Mouse (Mus musculus) mature B cell (primary cell): ENCODE measurements around the gene Sf3a3.
"Not testable (repeated sequence)": the region's sequence is repeated elsewhere in the genome, so short reads cannot be mapped to it uniquely, and the experiment has no call there.

ENCODE experiments used
- in situ Hi-C: fragments of 300-500 bp; cut with MboI; formaldehyde crosslinking; loops from 2 replicates; pipeline ENCODE4 v1.14.3; 2019

Gene Sf3a3

DNA sequence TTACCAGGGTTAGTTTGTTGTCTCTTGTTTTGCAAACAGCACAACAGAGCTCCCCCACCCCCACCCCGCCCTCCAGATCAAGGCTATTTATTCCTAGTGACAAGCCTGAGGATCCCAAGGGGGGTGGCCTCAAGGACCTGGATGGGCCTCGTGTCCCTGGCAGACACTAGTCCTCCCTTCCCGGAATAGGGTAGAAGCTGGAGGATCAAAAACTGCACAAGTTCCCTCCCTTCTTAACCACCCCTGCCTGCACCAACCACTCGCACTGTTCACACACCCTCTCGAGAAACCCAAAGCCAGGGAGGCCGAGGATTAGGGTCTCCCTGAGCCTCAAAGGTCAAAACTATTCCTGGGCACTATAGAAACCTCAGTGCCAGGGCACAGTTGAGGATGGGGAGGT, 14.8 kb upstream of the Sf3a3 start:
- in situ Hi-C loops = no loop called here

DNA sequence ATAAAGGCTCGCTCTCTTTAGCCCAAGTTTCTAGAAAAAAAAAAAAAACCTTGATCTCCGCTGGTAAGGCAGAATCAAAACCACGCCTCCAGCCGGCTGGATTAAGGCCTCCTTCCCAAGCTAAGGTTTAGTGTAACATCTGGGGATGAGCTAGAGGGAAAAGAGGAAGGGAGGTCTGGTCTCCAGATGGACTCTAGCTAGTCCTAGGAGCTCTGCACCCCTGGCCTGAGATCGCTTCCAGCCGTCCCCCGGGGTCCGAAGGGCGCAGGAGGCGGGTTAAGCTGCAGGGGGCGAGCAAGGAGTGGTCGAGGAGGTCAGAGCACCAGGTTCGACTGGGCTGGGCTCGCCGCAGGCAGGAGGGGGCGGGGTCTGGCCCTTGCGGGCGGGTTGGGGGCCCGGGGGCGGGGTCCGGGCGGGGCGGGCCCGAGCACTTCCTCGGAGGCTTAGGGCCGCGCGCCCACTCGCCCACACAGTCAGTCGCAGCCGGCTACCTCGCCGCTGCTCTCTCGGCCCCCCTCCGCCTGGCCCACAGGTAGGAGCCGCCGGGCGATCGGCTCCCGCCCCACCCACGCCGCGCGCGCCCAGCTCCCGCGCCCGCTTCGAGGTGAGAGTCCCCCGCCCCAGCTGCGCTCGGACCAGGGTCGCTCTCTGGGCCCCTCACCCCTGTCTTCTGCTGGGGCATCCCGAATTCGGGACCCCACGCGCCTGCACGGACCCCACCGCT, 14.2 kb upstream of the Sf3a3 start, which contains the start of gene Fhl3:
Gene Fhl3 (plus strand): TSS at position 454 of the 724 bp plus-strand sequence.
- in situ Hi-C loops = no loop called here

DNA sequence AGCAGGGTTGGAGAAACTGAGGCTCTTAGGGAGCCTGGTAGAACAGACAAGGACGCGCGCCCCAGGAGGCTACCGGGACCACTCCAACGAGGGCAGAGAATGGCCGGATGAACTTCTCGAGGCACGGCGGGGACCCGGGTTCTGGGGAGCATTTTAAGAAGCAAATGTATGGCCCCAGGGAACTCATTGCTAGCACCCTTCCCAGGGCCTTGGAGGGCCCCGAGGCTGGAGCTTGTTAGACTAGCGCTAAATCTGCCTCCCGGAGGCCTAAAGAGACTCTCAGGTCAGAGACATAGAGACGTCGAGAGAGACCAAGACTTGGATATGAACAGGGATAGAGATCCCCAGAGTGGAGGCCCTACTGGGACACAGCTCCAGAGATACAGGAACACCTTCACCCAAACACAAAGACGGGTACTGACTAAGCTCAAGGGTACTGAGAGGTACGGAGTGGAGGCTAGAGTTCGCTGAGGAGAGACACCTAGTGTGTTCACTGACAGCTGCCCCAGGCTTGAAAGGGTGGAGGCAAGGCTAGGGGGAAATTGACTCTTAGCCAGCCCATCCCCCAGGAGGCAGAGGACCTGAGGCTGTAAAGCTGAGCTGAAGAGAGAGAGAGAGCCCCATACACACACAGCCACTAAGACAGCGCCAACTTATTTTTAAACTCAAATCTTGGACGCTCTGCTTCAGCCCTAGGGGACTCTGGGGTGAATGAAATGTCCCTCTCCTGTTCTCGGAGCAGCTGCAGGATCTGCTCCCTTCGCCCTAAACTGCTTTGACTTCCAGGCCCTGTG, 13.3 kb upstream of the Sf3a3 start:
- in situ Hi-C loops = no loop called here

DNA sequence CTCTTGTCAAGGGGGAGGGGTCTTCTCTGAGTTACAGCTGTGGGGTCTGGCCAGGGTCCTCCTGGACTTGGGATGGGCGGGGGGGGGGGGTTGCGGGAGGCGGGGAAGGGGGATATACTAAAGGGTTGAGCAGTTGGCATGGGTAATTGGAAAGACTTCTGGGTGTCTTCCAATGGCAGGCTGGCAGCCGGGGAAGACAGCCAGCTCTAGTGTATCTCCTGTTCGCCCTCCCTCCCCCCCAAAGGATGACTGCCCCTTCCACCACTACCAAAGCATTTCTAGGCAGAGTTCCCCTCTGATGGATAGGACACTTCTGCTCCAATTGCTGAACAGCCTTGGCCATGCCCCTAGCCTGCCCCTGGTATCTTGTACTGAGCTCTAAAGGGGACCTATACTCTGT, 12.7 kb upstream of the Sf3a3 start:
- in situ Hi-C loops = no loop called here

DNA sequence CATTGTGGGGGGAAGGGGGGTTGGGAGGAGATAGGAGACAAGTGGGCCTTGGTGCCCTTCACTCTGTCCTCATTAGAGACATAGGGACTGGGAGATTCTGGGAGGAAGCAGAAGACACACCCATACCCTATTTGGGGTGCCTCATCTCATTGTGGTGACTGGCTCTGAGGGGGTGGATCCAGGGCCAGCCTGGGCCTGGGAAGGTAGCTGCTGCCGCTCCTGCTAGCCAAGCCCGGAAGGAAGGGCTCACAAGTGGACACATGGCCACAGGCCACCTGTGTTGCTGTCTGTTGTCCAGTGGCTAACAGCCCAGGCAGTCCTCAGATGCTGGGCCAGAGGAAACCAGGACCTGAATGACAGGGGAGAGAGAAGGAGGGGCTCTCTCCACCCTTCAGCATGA, 11.2 kb upstream of the Sf3a3 start:
- in situ Hi-C loops = no loop called here

DNA sequence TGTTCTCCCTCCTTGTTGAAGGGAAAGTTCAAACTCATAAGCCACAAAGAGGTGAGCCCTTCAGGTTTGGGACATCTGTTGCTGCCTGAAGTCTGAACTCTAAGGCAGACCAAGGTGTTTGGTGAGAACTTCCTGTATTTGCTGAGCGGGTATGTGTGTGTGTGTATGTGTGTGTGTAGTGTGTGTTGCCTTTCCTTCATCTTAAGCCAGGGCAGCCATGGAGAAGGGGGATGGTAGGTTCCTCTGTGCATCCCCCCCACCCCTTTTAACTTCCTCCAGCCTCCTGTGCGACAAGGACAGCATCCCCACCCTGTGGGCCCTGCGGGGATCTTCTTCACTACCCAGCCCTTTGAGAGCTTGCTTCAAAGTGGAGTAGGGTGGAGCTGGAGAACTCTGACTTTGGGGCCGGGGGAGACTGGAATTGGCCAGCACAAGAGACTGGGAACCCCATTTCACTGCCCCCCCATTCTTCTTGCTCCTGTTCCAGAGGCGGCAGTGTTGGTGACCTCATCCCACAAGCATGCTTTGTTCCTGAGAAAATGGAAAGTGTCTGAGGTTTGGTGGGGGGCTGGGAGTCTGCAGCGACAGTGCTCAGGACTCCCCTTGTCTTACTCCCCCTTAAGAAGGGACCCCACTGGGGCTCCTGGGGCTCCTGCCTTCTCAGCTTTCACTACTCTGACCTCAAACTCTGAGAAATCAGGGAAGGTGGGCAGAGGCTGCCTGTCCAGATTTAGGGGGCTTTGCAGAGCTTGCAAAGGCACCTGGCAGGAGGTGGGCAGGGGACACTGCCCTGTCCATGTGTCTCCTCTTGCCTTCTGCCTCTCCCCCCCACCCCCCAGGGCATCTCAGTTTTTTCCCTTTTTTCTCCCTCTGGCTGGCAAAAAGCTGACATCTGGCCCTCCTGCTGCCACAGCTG, 10.4 kb upstream of the Sf3a3 start:
- in situ Hi-C loops = no loop called here

DNA sequence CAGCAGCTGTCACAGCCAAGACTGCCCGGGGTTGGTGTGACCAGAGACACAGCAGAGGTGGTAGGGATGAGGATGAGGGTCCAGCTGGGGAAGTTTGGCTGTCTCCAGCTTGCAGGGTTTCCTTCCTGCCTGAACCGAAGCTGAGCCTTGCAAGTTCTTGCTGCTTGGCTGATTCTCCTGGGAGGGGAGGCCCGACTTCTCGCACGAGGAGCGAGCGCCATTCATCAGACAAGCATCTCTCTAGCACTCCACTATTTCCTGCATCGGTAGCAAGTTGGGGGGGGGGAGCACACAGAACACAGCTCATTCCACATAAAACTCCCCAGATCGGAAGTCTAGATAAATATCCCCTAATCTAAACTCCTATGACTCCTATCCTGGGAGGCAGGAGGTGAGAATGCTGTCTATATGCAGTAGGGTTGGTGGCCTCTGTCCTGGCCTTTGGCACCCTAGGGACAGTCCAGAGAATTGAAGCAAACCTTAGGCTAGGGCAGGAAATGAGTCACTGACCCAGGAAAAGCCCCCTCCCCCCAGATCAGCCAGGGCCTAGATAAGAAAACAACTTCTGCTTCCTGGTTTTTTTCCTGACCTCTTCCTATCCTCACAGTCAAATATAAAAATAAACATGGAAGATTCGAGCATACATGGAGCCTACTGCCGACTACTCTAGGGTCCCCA, 9.6 kb upstream of the Sf3a3 start:
- in situ Hi-C loops = no loop called here

DNA sequence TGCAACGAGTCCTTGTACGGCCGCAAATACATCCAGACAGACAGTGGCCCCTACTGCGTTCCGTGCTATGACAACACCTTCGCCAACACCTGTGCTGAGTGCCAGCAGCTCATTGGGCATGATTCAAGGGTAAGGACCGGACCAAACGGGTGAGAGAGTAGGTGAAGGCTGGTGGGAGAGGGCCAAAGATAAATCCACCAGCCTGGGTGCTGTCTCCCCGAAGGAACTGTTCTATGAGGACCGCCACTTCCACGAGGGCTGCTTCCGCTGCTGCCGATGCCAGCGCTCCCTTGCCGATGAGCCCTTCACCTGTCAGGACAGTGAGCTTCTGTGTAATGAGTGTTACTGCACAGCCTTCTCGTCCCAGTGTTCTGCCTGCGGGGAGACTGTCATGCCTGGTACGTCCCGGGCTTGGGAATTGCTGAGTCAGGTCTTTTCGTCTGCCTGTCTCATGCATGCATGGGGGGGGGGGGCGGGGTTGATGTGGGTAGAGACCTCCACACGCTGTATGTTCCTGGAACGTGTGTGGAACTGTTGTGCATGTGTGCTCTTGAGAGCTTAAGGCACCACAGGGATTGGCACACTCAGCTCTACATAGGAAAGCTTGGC, 8.8 kb upstream of the Sf3a3 start:
- in situ Hi-C loops = no loop called here

DNA sequence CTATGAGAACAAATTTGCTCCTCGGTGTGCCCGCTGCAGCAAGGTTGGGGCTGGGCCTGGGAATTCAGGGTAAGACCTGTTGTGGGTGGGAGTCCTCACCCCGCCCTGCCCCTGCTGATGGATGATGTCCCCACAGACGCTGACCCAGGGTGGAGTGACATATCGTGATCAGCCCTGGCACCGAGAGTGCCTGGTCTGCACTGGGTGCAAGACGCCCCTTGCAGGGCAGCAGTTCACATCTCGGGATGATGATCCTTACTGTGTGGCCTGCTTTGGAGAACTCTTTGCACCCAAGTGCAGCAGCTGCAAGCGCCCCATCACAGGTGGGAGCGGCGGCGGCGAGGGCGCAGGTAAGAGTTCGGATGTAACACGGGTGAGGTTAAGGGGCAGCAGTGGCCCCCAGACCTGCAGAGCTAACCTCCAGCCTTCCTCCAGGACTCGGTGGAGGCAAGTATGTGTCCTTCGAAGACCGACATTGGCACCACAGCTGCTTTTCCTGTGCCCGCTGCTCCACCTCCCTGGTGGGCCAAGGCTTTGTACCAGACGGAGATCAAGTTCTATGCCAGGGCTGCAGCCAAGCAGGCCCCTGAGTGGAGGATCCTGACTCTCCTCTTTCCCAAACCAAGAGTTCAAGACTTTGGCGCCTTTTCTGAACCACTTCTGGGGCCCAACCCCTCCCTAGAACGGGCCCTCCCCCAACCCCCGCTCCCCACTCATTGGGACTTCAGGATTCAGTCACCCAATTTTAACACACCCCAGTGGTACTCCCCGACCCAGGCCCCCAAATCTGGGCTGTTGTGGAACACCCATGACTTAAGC, 7.0 kb upstream of the Sf3a3 start:
- in situ Hi-C loops = not testable (repeated sequence)

DNA sequence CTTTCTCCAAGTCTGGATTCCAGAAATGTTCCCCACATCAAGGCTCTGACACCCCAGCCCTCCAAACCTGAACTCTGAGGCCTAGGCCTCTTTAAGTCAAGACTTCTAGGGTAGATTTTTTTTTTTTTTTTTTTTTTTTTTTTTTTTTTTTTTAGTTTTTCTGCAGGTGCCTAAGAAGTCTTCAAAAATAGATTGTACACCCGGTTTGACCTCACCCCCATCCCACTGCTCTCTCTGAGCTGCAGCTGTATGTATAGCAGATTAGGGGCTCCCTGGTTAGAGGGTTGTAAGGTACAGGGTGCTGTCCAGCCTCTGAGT, 6.4 kb upstream of the Sf3a3 start:
- in situ Hi-C loops = not testable (repeated sequence)

DNA sequence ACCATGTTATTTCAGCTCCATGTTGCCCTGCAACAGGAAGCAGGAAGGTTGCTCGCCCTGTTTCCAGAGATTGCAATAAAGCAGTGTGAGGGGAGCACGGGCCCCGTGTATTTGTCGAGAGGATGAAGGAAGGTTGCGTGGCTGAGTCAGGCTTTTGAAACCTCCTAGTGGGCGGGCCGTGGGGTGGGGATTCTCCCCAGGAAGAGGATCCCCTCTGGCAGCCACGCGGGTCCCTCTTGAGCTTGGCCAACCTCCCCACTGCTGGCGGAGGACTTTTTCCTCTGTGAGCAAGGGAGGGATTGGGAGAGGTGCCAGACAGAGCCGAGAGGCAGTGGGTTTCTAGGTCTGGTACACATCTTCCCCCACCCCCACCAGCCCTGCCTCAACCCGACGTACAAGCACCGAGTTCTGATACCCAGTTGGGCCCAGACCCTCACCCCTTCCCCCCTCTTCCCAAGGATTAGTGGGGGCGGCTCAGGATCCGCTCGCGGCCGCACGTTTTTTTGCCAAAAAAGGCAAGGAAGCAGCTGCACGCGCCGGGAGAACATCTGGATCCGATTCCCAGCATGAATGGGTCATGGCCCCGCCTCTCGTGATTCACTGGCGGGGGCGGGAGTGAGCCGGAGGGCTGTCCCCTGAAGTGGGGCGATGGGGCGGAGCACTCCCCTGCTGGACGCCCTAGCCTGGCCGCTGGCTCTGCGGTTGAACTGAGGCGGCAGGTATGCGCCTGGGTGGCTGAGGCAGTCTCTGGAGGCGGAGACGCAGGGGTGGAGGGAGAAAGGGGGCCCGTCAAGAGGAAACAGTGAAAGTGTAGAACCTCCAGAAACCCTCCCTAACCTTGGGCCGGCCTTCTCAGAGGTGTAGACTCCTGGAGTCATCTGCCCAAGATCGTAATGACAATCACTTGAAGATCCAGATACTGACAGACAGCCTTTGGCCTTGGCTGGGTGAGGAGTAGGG, 5.8 kb upstream of the Sf3a3 start:
- in situ Hi-C loops = no loop called here

DNA sequence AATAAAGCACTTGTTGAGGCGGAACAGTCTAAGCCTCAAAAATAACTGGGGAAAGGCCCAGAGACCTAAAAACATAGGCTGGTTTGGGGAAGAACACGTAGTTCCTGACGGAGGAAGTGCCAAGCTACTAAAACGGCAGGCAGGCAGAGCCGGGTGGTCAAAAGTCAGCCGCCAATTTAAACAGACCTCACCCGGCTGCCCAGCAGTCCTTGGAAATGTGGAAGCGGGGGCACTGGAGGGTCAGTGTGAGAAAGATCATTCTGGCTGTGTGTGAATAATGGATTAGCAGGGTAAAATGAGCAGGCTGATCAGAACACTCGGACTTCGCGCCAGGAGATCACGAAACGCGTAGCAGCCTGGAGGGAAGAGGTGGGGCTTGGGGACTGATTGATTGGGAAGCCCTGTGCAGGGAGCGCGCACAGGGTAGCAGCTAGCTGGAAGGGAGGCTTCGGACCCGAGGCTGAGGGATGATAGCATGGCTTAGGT, 4.6 kb upstream of the Sf3a3 start:
- in situ Hi-C loops = no loop called here

DNA sequence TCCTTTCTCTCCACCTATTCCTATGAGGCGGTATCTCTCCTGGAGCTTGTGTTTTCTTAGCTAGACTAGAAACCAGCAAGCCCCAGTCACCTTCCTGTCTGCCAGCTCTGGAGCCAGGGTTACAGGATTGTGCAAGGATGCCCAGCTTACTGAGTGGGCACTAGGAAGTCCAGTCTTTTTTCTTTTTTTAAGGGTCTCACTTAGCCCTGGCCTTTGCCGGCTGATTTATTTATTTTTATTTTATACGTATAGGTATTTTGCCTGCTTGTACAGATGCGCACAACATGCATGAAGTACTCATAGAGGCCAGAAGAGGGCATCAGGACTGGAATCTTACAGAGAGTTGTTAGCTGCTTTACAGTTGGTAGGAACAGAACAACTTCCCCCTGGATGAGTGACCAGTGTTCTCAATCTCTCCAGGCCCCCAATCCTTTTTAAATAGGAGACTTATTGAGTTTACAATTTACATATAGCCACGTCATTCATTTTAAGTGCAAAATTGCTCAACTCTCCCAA, 3.7 kb upstream of the Sf3a3 start:
- in situ Hi-C loops = no loop called here

DNA sequence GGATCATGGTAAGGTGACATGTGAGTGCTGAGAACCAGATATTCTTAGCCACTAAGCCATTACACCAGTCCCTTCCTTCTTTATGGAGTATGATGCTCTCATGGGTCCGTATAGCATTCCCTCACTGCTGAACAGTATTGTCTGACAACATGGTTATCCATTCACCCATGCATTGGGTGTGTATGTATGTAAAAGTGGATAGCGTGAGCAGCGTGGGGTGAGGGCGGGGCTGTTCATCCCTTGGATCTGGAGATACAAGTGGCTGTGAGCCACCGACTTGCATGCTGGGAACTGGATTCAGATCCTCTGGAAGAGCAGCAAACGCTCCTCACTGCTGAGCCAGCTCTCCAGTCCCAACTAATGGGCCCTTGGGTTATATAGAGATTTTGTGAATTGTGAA, 2.0 kb upstream of the Sf3a3 start:
- in situ Hi-C loops = no loop called here

DNA sequence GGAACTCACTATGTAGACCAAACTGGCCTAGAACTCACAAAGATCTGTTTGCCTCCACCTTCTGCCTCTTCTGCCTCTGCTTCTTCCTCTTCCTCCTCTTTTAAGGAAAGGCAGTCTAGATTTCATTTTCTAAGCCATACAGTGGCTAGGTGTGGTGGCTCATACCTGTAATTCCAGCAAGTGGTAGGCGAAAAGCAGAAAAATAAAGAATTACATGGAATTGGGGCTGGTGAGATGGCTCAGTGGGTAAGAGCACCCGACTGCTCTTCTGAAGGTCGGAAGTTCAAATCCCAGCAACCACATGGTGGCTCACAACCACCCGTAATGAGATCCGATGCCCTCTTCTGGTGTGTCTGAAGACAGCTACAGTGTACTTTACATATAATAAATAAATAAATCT, 726 bp upstream of the Sf3a3 start:
- in situ Hi-C loops = not testable (repeated sequence)

DNA sequence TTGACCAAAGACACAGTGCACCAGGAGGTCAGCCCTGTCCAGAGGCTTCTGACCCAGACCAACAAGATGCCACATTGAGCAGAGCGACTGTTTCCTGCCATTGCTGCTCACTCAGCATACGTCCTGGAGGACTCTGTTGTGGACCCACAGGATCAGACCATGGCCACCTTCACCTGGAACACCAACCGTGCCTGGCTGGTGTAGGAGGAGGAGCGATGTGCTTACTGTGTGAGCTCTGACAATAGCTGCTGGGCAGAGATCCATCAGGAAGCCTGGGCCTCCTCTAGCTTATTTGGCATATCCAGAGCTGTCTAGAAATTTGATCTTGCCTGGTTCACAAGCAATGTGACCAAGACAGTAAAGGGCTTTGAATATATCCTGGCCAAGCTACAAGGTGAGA, 4.5 kb downstream of the Sf3a3 start:
- in situ Hi-C loops = no loop called here

DNA sequence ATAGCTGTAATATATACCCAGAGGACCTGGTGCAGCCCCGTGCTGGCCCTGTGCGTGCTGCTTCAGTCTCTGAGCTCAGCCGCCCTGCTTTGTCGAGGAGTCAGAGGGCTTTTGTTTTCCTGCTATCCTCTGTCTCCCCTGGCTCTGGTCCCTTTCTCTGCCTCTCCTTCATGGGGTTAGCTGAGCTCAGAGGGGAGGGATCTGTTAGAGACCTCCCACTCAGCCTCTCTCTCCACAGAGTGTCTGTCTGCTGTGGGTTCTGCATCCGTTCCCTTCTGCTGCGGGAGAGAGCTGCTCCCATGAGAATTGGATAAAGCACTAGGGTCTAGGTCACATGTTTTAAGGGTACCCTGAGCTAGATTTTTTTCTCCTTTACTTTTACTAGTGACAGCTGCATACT, 11.5 kb downstream of the Sf3a3 start:
- in situ Hi-C loops = no loop called here

DNA sequence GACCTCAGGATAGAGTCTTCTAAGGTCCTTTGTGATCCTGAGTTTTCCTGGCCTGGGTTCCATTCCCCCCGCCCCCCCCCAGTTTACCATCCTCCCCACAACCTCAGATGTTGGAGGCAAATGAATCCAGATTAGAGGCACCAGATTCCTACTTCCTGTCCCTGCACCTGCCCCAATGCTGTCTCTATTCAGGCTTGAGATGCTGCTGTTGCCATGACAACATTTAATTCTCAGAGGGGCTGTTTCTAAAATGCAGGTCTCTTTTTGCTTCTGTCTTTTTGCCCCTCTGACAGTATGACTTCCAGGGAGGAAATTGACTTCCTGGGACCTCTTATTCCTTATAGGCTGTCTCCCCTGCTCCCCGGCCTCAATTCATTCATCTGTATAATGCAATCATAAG, 22.4 kb downstream of the Sf3a3 start:
- in situ Hi-C loops = no loop called here

DNA sequence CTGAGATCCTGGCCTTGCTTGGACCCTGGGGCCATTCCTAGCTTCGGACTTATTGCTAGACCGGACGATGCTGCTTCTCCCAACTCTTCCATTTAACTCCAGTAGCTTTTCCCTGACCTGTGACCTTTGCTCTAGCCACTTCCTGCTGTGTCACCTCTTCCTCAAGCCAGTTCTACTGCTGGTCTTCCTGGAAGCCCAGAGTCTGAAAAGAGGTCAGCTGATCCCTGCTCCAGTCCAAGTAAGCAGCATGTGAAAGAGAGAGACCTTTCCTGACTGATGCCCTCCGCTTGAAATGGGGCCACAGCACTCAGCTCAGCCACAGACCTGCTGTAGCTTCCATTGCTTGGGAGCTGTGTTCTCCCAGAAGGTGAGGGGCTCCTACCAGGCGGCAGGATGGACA, 22.9 kb downstream of the Sf3a3 start:
- in situ Hi-C loops = no loop called here
